17 mouse cellular contexts compared by ENCODE assay signal in genomic region chr8:13595861-13596260, GRCm38 (mm10). TPM values are rescaled to one million over a fixed set of nuclear protein-coding genes. Genes with fewer than 3 reads are reported as not detected.
DNase-seq lines count a peak whose midpoint lies in the region; ATAC-seq and TF ChIP-seq lines count a peak whose summit lies in the region.
"Had no signal": no experiment of that assay in that cellular context is flagged by ENCODE, and none has a peak within 500 bp of the region (broad histone marks: within the 10 kb centered on the region; RNA-seq: fewer than 3 reads in every experiment).

No protein-coding gene starts in this region.

- no peaks in the 10 kb centered on the region for H3K36me3 ChIP-seq in liver, embryonic 14.5 days (replicated peaks; ENCODE audit: control insufficient read depth, insufficient read depth, low read depth)
- peaks cover 8% of the 10 kb centered on the region for H3K36me3 ChIP-seq in liver, embryonic 11.5 days (ENCODE audit: control insufficient read depth, insufficient read depth, low read length)
- H3K36me3 ChIP-seq in CH12.LX (replicated peaks in 1 of 2; ENCODE audit: control insufficient read depth in 1 of 2, insufficient read depth in 1 of 2, low read length in 1 of 2) = peaks cover 7 to 31% of the 10 kb centered on the region in 2 experiments
- peaks cover 10% of the 10 kb centered on the region for H3K36me3 ChIP-seq in hindbrain, embryonic 14.5 days (replicated peaks; ENCODE audit: control insufficient read depth, insufficient read depth)
- H3K36me3 ChIP-seq: intestine, embryonic 15.5 days had no signal

- dilution Hi-C loops in CH12.LX (cut with MboI; ENCODE audit: extremely low pct_ligation_motif_present, extremely low pct_unique_long_range_greater_than_20kb, low sequenced_read_pairs) = no loop called here

- no peak overlapping the region for H3K4me2 ChIP-seq in liver, embryonic 14.5 days (ENCODE audit: low read depth)
- H3K4me2 ChIP-seq in liver, embryonic 11.5 days = no peak overlapping the region
- peak overlapping the region; percentile 85 for H3K4me2 ChIP-seq in CH12.LX (ENCODE audit: insufficient read depth, low read depth, poor library complexity, severe bottlenecking)
- no peak overlapping the region for H3K4me2 ChIP-seq in hindbrain, embryonic 14.5 days (replicated peaks)
- H3K4me2 ChIP-seq: heart, embryonic 15.5 days; intestine, embryonic 15.5 days; liver, embryonic 13.5 days; stomach, embryonic 15.5 days had no signal

- in situ Hi-C loops in CH12.LX (cut with MboI; ENCODE audit: low pct_ligation_motif_present, low pct_unique_long_range_greater_than_20kb, low sequenced_read_pairs) = loop anchor here (5.0 kb wide), 2 partner anchors 39 to 81 kb away; partner anchors contain the start of gene Rasa3

- no peak for TF ChIP-seq EP300 in liver, embryonic 14.5 days (IDR thresholded peaks at IDR 0.05; ENCODE audit: low read depth)
- TF ChIP-seq EP300 in CH12.LX (IDR thresholded peaks at IDR 0.05; ENCODE audit: low read length) = no peak

- 70% methylated on average over 6 of the region's 6 CpGs for WGBS in liver, embryonic 14.5 days (ENCODE audit: insufficient replicate concordance)
- 85% methylated on average over 6 of the region's 6 CpGs for whole genome bisulfite sequencing in liver, embryonic 11.5 days
- WGBS in hindbrain, embryonic 14.5 days = 92% methylated on average over 6 of the region's 6 CpGs

- no peak overlapping the region for H3K27ac ChIP-seq in liver, embryonic 14.5 days
- H3K27ac ChIP-seq in liver, embryonic 11.5 days (ENCODE audit: low read depth, low read length) = no peak overlapping the region
- peak overlapping the region; percentile 67 for H3K27ac ChIP-seq in CH12.LX (ENCODE audit: insufficient read depth, low read depth)
- no peak overlapping the region for H3K27ac ChIP-seq in hindbrain, embryonic 14.5 days
- H3K27ac ChIP-seq: heart, embryonic 15.5 days; intestine, embryonic 15.5 days; liver, embryonic 13.5 days had no signal

- peak; percentile 55 for DNase-seq in CD4-positive, CD25-positive, alpha-beta regulatory T cell, adult 2 months (ENCODE audit: low read depth, low spot score)
- no peak for DNase-seq in liver, embryonic 14.5 days (ENCODE audit: low read depth in 3 of 3, low spot score in 3 of 3)
- no peak for DNase-seq in liver, embryonic 11.5 days (ENCODE audit: low spot score)
- peak; percentile 57 for DNase-seq in CH12.LX (ENCODE audit: extremely low read depth)
- peak; percentile 23 to 53 for DNase-seq in natural killer cell, adult 2 months (ENCODE audit: low spot score in 2 of 2)
- DNase-seq in hindbrain, embryonic 14.5 days (ENCODE audit: low spot score) = no peak
- DNase-seq in kidney, adult 9 months = no peak
- DNase-seq: adrenal gland, postnatal 14 days; embryo, embryonic 11 days; liver, embryonic 13.5 days had no signal

- no peak for TF ChIP-seq POLR2A in CH12.LX (IDR thresholded peaks at IDR 0.05; ENCODE audit: low read depth, low read length)

- no peak for ATAC-seq in CD4-positive, CD25-positive, alpha-beta regulatory T cell, adult 4 months
- ATAC-seq in liver, embryonic 14.5 days (ENCODE audit: insufficient read depth) = no peak
- no peak for ATAC-seq in liver, embryonic 11.5 days (replicated peaks; ENCODE audit: low FRiP score)
- ATAC-seq in hindbrain, embryonic 14.5 days (ENCODE audit: low FRiP score) = no peak
- ATAC-seq: intestine, embryonic 15.5 days; midbrain, embryonic 16.5 days; Patski had no signal

- H3K4me3 ChIP-seq in liver, embryonic 14.5 days (ENCODE audit: insufficient read depth in 1 of 2, low read depth in 2 of 2, low read length in 2 of 2) = no peak overlapping the region
- no peak overlapping the region for H3K4me3 ChIP-seq in liver, embryonic 11.5 days (ENCODE audit: low read depth, low read length)
- no peak overlapping the region for H3K4me3 ChIP-seq in CH12.LX (replicated peaks in 1 of 3; ENCODE audit: low read depth in 2 of 3, low read length in 2 of 3, poor library complexity in 1 of 3)
- no peak overlapping the region for H3K4me3 ChIP-seq in hindbrain, embryonic 14.5 days (replicated peaks; ENCODE audit: low read length)
- H3K4me3 ChIP-seq: heart, embryonic 15.5 days; intestine, embryonic 15.5 days; liver, embryonic 13.5 days; stomach, embryonic 15.5 days had no signal

- no peaks in the 10 kb centered on the region for H3K79me2 ChIP-seq in CH12.LX (replicated peaks; ENCODE audit: control insufficient read depth, extremely low read depth, insufficient read depth, poor library complexity, severe bottlenecking)

- H3K27me3 ChIP-seq in liver, embryonic 14.5 days (ENCODE audit: control insufficient read depth, insufficient read depth, low read length) = no peaks in the 10 kb centered on the region
- no peaks in the 10 kb centered on the region for H3K27me3 ChIP-seq in liver, embryonic 11.5 days (replicated peaks; ENCODE audit: control insufficient read depth, insufficient read depth, low read length)
- H3K27me3 ChIP-seq in CH12.LX (replicated peaks) = no peaks in the 10 kb centered on the region
- no peaks in the 10 kb centered on the region for H3K27me3 ChIP-seq in hindbrain, embryonic 14.5 days (ENCODE audit: control insufficient read depth, insufficient read depth, low read length)
- H3K27me3 ChIP-seq: heart, embryonic 15.5 days; intestine, embryonic 15.5 days; liver, embryonic 13.5 days; Patski; stomach, embryonic 15.5 days had no signal

- no peaks in the 10 kb centered on the region for H3K9me3 ChIP-seq in liver, embryonic 14.5 days (ENCODE audit: control insufficient read depth, low read length)
- no peaks in the 10 kb centered on the region for H3K9me3 ChIP-seq in liver, embryonic 11.5 days (ENCODE audit: control insufficient read depth, low read length)
- H3K9me3 ChIP-seq in CH12.LX (replicated peaks; ENCODE audit: low read length) = peaks cover 3% of the 10 kb centered on the region
- no peaks in the 10 kb centered on the region for H3K9me3 ChIP-seq in hindbrain, embryonic 14.5 days (ENCODE audit: control insufficient read depth, low read length)
- H3K9me3 ChIP-seq: heart, embryonic 15.5 days; intestine, embryonic 15.5 days; liver, embryonic 13.5 days; stomach, embryonic 15.5 days had no signal

- no peak overlapping the region for H3K9ac ChIP-seq in liver, embryonic 14.5 days (replicated peaks)
- H3K9ac ChIP-seq in liver, embryonic 11.5 days (ENCODE audit: low read depth, low read length) = no peak overlapping the region
- peak overlapping the region; percentile 74; the same call in 1 of the 2 replicates for H3K9ac ChIP-seq in CH12.LX (ENCODE audit: insufficient read depth, low read depth)
- H3K9ac ChIP-seq in hindbrain, embryonic 14.5 days = no peak overlapping the region
- H3K9ac ChIP-seq: heart, embryonic 15.5 days; intestine, embryonic 15.5 days; liver, embryonic 13.5 days; stomach, embryonic 15.5 days had no signal

- peak; percentile 70 for TF ChIP-seq RAD21 in CH12.LX (IDR thresholded peaks at IDR 0.05; ENCODE audit: low read depth, low read length)

- H3K4me1 ChIP-seq in liver, embryonic 14.5 days (replicated peaks; ENCODE audit: control insufficient read depth in 2 of 2, insufficient read depth in 2 of 2, low read length in 1 of 2) = peaks cover 0 to 12% of the 10 kb centered on the region in 2 experiments; a peak in 2 of 4 replicates
- peaks cover 5% of the 10 kb centered on the region for H3K4me1 ChIP-seq in liver, embryonic 11.5 days (replicated peaks; ENCODE audit: control insufficient read depth, insufficient read depth, low read length)
- H3K4me1 ChIP-seq in CH12.LX (ENCODE audit: control insufficient read depth in 1 of 2, insufficient read depth in 2 of 2) = peaks cover 27 to 80% of the 10 kb centered on the region in 2 experiments
- no peaks in the 10 kb centered on the region for H3K4me1 ChIP-seq in hindbrain, embryonic 14.5 days (replicated peaks; ENCODE audit: control insufficient read depth, insufficient read depth, low read length)
- H3K4me1 ChIP-seq: stomach, embryonic 15.5 days had no signal

- TF ChIP-seq CTCF in liver, embryonic 14.5 days (IDR thresholded peaks at IDR 0.05; ENCODE audit: low read depth) = peak; percentile 47
- peak in 1 of 2 experiments; percentile 78; a peak in 2 of 4 replicates for TF ChIP-seq CTCF in CH12.LX (conservative IDR thresholded peaks at IDR 0.05 in 1 of 2, IDR thresholded peaks at IDR 0.05 in 1 of 2; ENCODE audit: low read depth in 2 of 2, low read length in 2 of 2)

TF ChIP-seq in CH12.LX, 34 proteins besides CTCF, POLR2A, EP300 and RAD21:
- no peak for TF ChIP-seq NRF1 (IDR thresholded peaks at IDR 0.05; ENCODE audit: low read depth, low read length)
- peak; percentile 81 for TF ChIP-seq SMC3 (IDR thresholded peaks at IDR 0.05; ENCODE audit: low read depth, low read length)
TF ChIP-seq in CH12.LX: peak in this region for 1.

RNA-seq across cellular contexts. Expression of gene 1700029H14Rik, which starts 33.6 kb away (rescaled TPM):
- under 1 TPM in 1 of 2 experiments, not detected in 1; 0.30 TPM for polyA plus RNA-seq in CD4-positive, CD25-positive, alpha-beta regulatory T cell, adult 4 months (2017; shearing (Covaris generic))
- 0.02 TPM in 1 of 2 replicates, not detected in the other for polyA plus RNA-seq in liver, embryonic 14.5 days (2012; rRNA removed)
- not detected in 2 replicates for polyA plus RNA-seq in liver, embryonic 14.5 days (2014; fragmentation: Nextera tagmentation; extraction: Ambion mirVana)
- polyA plus RNA-seq in liver, embryonic 11.5 days (2014; fragmentation: Nextera tagmentation; extraction: Ambion mirVana) = not detected in 2 replicates
- total RNA-seq in CH12.LX (2012; rRNA removed) (not detected in 2 replicates), CH12.LX (2014; rRNA removed) (not detected in 2 replicates)
- not detected in 2 replicates for polyA plus RNA-seq in CH12.LX (2012; ENCODE audit: insufficient read length, low read depth)
- not detected in 2 replicates for polyA plus RNA-seq in hindbrain, embryonic 14.5 days (2014; fragmentation: Nextera tagmentation; extraction: Ambion mirVana)
- total RNA-seq: adrenal gland, postnatal 14 days; layer of hippocampus, postnatal 25 days had no signal
- polyA plus RNA-seq: heart, embryonic 15.5 days; intestine, embryonic 15.5 days; liver, embryonic 13.5 days; midbrain, embryonic 16.5 days; Patski; stomach, embryonic 15.5 days had no signal

Comparison
In these comparisons a context has a peak if more than half of its experiments do, and no peak if none do; other contexts are left out.
1. DNase-seq: peak in CD4-positive, CD25-positive, alpha-beta regulatory T cell, adult 2 months (single experiment), CH12.LX (single experiment) and natural killer cell, adult 2 months (2 of 2); none in liver, embryonic 14.5 days (0 of 3), liver, embryonic 11.5 days (single experiment), hindbrain, embryonic 14.5 days (single experiment) and kidney, adult 9 months (single experiment).